ENCODE assay signal across 13 mouse cellular contexts in genomic region chr15:88758061-88758460, GRCm38 (mm10). TPM values are rescaled to one million over a fixed set of nuclear protein-coding genes. Genes with fewer than 3 reads are reported as not detected.
DNase-seq lines count a peak whose midpoint lies in the region; ATAC-seq and TF ChIP-seq lines count a peak whose summit lies in the region.
"Had no signal": no experiment of that assay in that cellular context is flagged by ENCODE, and none has a peak within 500 bp of the region (broad histone marks: within the 10 kb centered on the region; RNA-seq: fewer than 3 reads in every experiment).

No protein-coding gene starts in this region.

- H3K4me1 ChIP-seq in heart, postnatal 0 days (ENCODE audit: control insufficient read depth, insufficient read depth) = peaks cover 20% of the 10 kb centered on the region
- no peaks in the 10 kb centered on the region for H3K4me1 ChIP-seq in midbrain, embryonic 11.5 days (ENCODE audit: control insufficient read depth, insufficient read depth, low read length)
- H3K4me1 ChIP-seq in midbrain, embryonic 10.5 days = peaks cover 10% of the 10 kb centered on the region
- H3K4me1 ChIP-seq in liver, embryonic 15.5 days (replicated peaks) = peaks cover 66% of the 10 kb centered on the region

- peak; percentile 84 for ATAC-seq in heart, postnatal 0 days (ENCODE audit: insufficient read depth, low read depth)
- ATAC-seq in midbrain, embryonic 11.5 days (ENCODE audit: low FRiP score) = no peak
- no peak for ATAC-seq in liver, embryonic 15.5 days (ENCODE audit: insufficient read depth)
- ATAC-seq in megakaryocyte-erythroid progenitor cell, adult 5-6 weeks (replicated peaks; ENCODE audit: low FRiP score, low TSS enrichment, poor library complexity, severe bottlenecking) = no peak
- ATAC-seq: CD4-positive, CD25-positive, alpha-beta regulatory T cell, adult 4 months; inflammation-experienced regulatory T-cells, adult 6 months had no signal

- peak; percentile 61 for DNase-seq in heart, postnatal 0 days (ENCODE audit: low spot score)
- DNase-seq in heart, postnatal 25 days (ENCODE audit: low spot score) = no peak
- peak; percentile 37 for DNase-seq in midbrain, embryonic 11.5 days (ENCODE audit: low spot score, missing footprints)
- DNase-seq in midbrain, embryonic 10.5 days (ENCODE audit: low spot score) = no peak
- peak; percentile 60 for DNase-seq in yolk sac, embryonic 10.5 days (ENCODE audit: low spot score)
- DNase-seq in right cerebral cortex, postnatal 14 days = no peak
- DNase-seq: cerebellum, adult 8-10 months had no signal

- H3K9me3 ChIP-seq in heart, postnatal 0 days (replicated peaks; ENCODE audit: control insufficient read depth, low read length) = no peaks in the 10 kb centered on the region
- no peaks in the 10 kb centered on the region for H3K9me3 ChIP-seq in midbrain, embryonic 11.5 days (ENCODE audit: control insufficient read depth, low read length)
- no peaks in the 10 kb centered on the region for H3K9me3 ChIP-seq in midbrain, embryonic 10.5 days (replicated peaks)
- no peaks in the 10 kb centered on the region for H3K9me3 ChIP-seq in liver, embryonic 15.5 days (replicated peaks)
- H3K9me3 ChIP-seq: megakaryocyte, embryonic 14.5 days had no signal

- H3K36me3 ChIP-seq in heart, postnatal 0 days (replicated peaks; ENCODE audit: control insufficient read depth, insufficient read depth, low read length) = peaks cover 13% of the 10 kb centered on the region
- H3K36me3 ChIP-seq in midbrain, embryonic 11.5 days (ENCODE audit: control insufficient read depth, insufficient read depth, low read length) = peaks cover 10% of the 10 kb centered on the region
- peaks cover 87% of the 10 kb centered on the region for H3K36me3 ChIP-seq in midbrain, embryonic 10.5 days
- peaks cover 74% of the 10 kb centered on the region for H3K36me3 ChIP-seq in liver, embryonic 15.5 days (replicated peaks)

- 19% methylated on average over 3 of the region's 3 CpGs for WGBS in heart, postnatal 0 days
- 93% methylated on average over 3 of the region's 3 CpGs for WGBS in midbrain, embryonic 11.5 days
- 93% methylated on average over 3 of the region's 3 CpGs for WGBS in midbrain, embryonic 10.5 days
- WGBS in liver, embryonic 15.5 days (ENCODE audit: insufficient replicate concordance) = 59% methylated on average over 3 of the region's 3 CpGs

- 0 out of 2 replicates have a peak overlapping the region, but pooled peaks have one; percentile 32 for H3K4me2 ChIP-seq in heart, postnatal 0 days (ENCODE audit: low read depth, low read length)
- no peak overlapping the region for H3K4me2 ChIP-seq in midbrain, embryonic 11.5 days
- no peak overlapping the region for H3K4me2 ChIP-seq in liver, embryonic 15.5 days

- peak overlapping the region; percentile 75 for H3K27ac ChIP-seq in heart, postnatal 0 days (ENCODE audit: low read depth)
- H3K27ac ChIP-seq in midbrain, embryonic 11.5 days (ENCODE audit: low read depth, low read length) = no peak overlapping the region
- no peak overlapping the region for H3K27ac ChIP-seq in midbrain, embryonic 10.5 days (replicated peaks)
- H3K27ac ChIP-seq in liver, embryonic 15.5 days (replicated peaks) = peak overlapping the region; percentile 31

- no peak overlapping the region for H3K9ac ChIP-seq in heart, postnatal 0 days (replicated peaks; ENCODE audit: low read depth, low read length)
- H3K9ac ChIP-seq in midbrain, embryonic 11.5 days (ENCODE audit: low read length) = no peak overlapping the region
- H3K9ac ChIP-seq in liver, embryonic 15.5 days = no peak overlapping the region

- TF ChIP-seq EP300 in heart, postnatal 0 days (IDR thresholded peaks at IDR 0.05; ENCODE audit: low read depth) = no peak

- TF ChIP-seq CTCF in heart, postnatal 0 days (IDR thresholded peaks at IDR 0.05; ENCODE audit: low read depth) = no peak

- no peaks in the 10 kb centered on the region for H3K27me3 ChIP-seq in heart, postnatal 0 days (ENCODE audit: control insufficient read depth, insufficient read depth, low read length)
- H3K27me3 ChIP-seq in midbrain, embryonic 11.5 days (ENCODE audit: control insufficient read depth, insufficient read depth, low read length) = no peaks in the 10 kb centered on the region
- H3K27me3 ChIP-seq in midbrain, embryonic 10.5 days (ENCODE audit: low read depth, poor library complexity, severe bottlenecking) = no peaks in the 10 kb centered on the region
- no peaks in the 10 kb centered on the region for H3K27me3 ChIP-seq in liver, embryonic 15.5 days
- H3K27me3 ChIP-seq: megakaryocyte, embryonic 14.5 days had no signal

- intact Hi-C loops in heart, postnatal 25 days (cut with DNase I) = no loop called here

- no peak overlapping the region for H3K4me3 ChIP-seq in heart, postnatal 0 days (ENCODE audit: low read depth, low read length)
- H3K4me3 ChIP-seq in midbrain, embryonic 11.5 days (ENCODE audit: low read depth, low read length) = no peak overlapping the region
- H3K4me3 ChIP-seq in midbrain, embryonic 10.5 days = no peak overlapping the region
- H3K4me3 ChIP-seq in liver, embryonic 15.5 days (replicated peaks) = no peak overlapping the region
- H3K4me3 ChIP-seq: erythroblast, embryonic 14.5 days; megakaryocyte, embryonic 14.5 days had no signal

RNA-seq across cellular contexts. Expression of gene Zbed4, which starts 6.6 kb away (rescaled TPM):
- total RNA-seq in heart, postnatal 0 days (2014; rRNA removed; ENCODE audit: low replicate concordance) = 15.7 and 16.6 TPM in 2 replicates
- 4.0 and 5.1 TPM in 2 replicates for polyA plus RNA-seq in heart, postnatal 0 days (2015; fragmentation: Nextera tagmentation; extraction: Ambion mirVana)
- total RNA-seq in heart, postnatal 25 days (2021) = 1 to 10 TPM; 8.1 to 8.8 TPM
- polyA plus RNA-seq in midbrain, embryonic 11.5 days (2014; fragmentation: Nextera tagmentation; extraction: Ambion mirVana) = 42.5 and 45.6 TPM in 2 replicates
- polyA plus RNA-seq in midbrain, embryonic 10.5 days (2016; fragmentation: Nextera tagmentation; extraction: Ambion mirVana) = 37.4 and 41.3 TPM in 2 replicates
- 10.6 and 10.7 TPM in 2 replicates for polyA plus RNA-seq in liver, embryonic 15.5 days (2015; fragmentation: Nextera tagmentation; extraction: Ambion mirVana)
- 39.2 and 48.2 TPM in 2 replicates for total RNA-seq in megakaryocyte-erythroid progenitor cell, adult 5-6 weeks (2014; fragmentation: Nextera tagmentation)
- 36.1 and 38.3 TPM in 2 replicates for total RNA-seq in megakaryocyte-erythroid progenitor cell, adult 5-6 weeks (2017)

RNA-seq across cellular contexts. Expression of gene Brd1, which starts 24.0 kb away (rescaled TPM):
- total RNA-seq in heart, postnatal 0 days (2014; rRNA removed; ENCODE audit: low replicate concordance) = 35.8 and 36.8 TPM in 2 replicates
- 7.9 and 9.9 TPM in 2 replicates for polyA plus RNA-seq in heart, postnatal 0 days (2015; fragmentation: Nextera tagmentation; extraction: Ambion mirVana)
- 10 to 100 TPM; 29.3 to 31.9 TPM for total RNA-seq in heart, postnatal 25 days (2021)
- polyA plus RNA-seq in midbrain, embryonic 11.5 days (2014; fragmentation: Nextera tagmentation; extraction: Ambion mirVana) = 25.9 and 27.6 TPM in 2 replicates
- polyA plus RNA-seq in midbrain, embryonic 10.5 days (2016; fragmentation: Nextera tagmentation; extraction: Ambion mirVana) = 19.6 and 19.9 TPM in 2 replicates
- polyA plus RNA-seq in liver, embryonic 15.5 days (2015; fragmentation: Nextera tagmentation; extraction: Ambion mirVana) = 5.8 and 6.6 TPM in 2 replicates
- total RNA-seq in megakaryocyte-erythroid progenitor cell, adult 5-6 weeks (2014; fragmentation: Nextera tagmentation) = 32.7 and 46.8 TPM in 2 replicates
- total RNA-seq in megakaryocyte-erythroid progenitor cell, adult 5-6 weeks (2017) = 36.2 and 39.6 TPM in 2 replicates

Comparison
In these comparisons a context has a peak if more than half of its experiments do, and no peak if none do; other contexts are left out.
1. DNase-seq: peak in heart, postnatal 0 days (single experiment), midbrain, embryonic 11.5 days (single experiment) and yolk sac, embryonic 10.5 days (single experiment); none in heart, postnatal 25 days (single experiment), midbrain, embryonic 10.5 days (single experiment) and right cerebral cortex, postnatal 14 days (single experiment).
2. H3K27ac ChIP-seq: peak in heart, postnatal 0 days (single experiment) and liver, embryonic 15.5 days (single experiment); none in midbrain, embryonic 11.5 days (single experiment) and midbrain, embryonic 10.5 days (single experiment).